Mouse (Mus musculus) yolk sac, embryonic 10.5 days (tissue): ENCODE measurements at regions not wholly inside any gene's neighbourhood (a gene's known extent, or its start where the extent isn't known, plus 50 kb on each side); places are given as distances from the start of the nearest gene placed in this dataset.
"Not testable (repeated sequence)": the region's sequence is repeated elsewhere in the genome, so short reads cannot be mapped to it uniquely, and the experiment has no call there.

ENCODE experiments used
- DNase-seq: peaks from one replicate; pipeline ENCODE4 v3.0.0-alpha.2; 2017; ENCODE audit warnings: low spot score

- DNase-seq = no peak
Measured at GRCm38 (mm10) chr4:110038696-110039095, 60.8 kb downstream of the Dmrta2 start.

GRCm38 (mm10) chr4:110044851-110045618 is 67.2 kb downstream of the Dmrta2 start:
- no peak for DNase-seq

- no peak for DNase-seq
Measured at GRCm38 (mm10) chr4:110045651-110046269, 67.9 kb downstream of the Dmrta2 start.

- no peak for DNase-seq
Measured at GRCm38 (mm10) chr4:110046270-110046651, 68.4 kb downstream of the Dmrta2 start.

GRCm38 (mm10) chr4:110050393-110051280 is 72.8 kb downstream of the Dmrta2 start:
- DNase-seq = peak; percentile 78

- DNase-seq = no peak
Measured at GRCm38 (mm10) chr4:110051281-110051665, 73.4 kb downstream of the Dmrta2 start.

- DNase-seq = peak; percentile 5
Measured at GRCm38 (mm10) chr4:110051872-110052271, 74.0 kb downstream of the Dmrta2 start.

- DNase-seq = no peak
Measured at GRCm38 (mm10) chr4:110052998-110053397, 75.1 kb downstream of the Dmrta2 start.

- no peak for DNase-seq
Measured at GRCm38 (mm10) chr4:110073836-110074235, 96.0 kb downstream of the Dmrta2 start.

- DNase-seq = no peak
Measured at GRCm38 (mm10) chr4:110083371-110083770, 105.5 kb downstream of the Dmrta2 start.

- DNase-seq = peak; percentile 46
Measured at GRCm38 (mm10) chr4:110087570-110088247, 109.9 kb downstream of the Dmrta2 start.

GRCm38 (mm10) chr4:110093040-110093820 is 115.4 kb downstream of the Dmrta2 start:
- DNase-seq = no peak

- no peak for DNase-seq
Measured at GRCm38 (mm10) chr4:110094541-110094940, 116.7 kb downstream of the Dmrta2 start.

- no peak for DNase-seq
Measured at GRCm38 (mm10) chr4:110095760-110096593, 118.1 kb downstream of the Dmrta2 start.

GRCm38 (mm10) chr4:110104119-110104518 is 126.3 kb downstream of the Dmrta2 start:
- not testable (repeated sequence) for DNase-seq

- no peak for DNase-seq
Measured at GRCm38 (mm10) chr4:110106620-110107243, 128.9 kb downstream of the Dmrta2 start.

GRCm38 (mm10) chr4:110119438-110119837 is 141.6 kb downstream of the Dmrta2 start:
- peak; percentile 12 for DNase-seq

- DNase-seq = no peak
Measured at GRCm38 (mm10) chr4:110119874-110120273, 142.0 kb downstream of the Dmrta2 start.

- DNase-seq = no peak
Measured at GRCm38 (mm10) chr4:110120761-110121160, 142.9 kb downstream of the Dmrta2 start.

- no peak for DNase-seq
Measured at GRCm38 (mm10) chr4:110121447-110121846, 143.6 kb downstream of the Dmrta2 start.
